In the genomic region with DNA sequence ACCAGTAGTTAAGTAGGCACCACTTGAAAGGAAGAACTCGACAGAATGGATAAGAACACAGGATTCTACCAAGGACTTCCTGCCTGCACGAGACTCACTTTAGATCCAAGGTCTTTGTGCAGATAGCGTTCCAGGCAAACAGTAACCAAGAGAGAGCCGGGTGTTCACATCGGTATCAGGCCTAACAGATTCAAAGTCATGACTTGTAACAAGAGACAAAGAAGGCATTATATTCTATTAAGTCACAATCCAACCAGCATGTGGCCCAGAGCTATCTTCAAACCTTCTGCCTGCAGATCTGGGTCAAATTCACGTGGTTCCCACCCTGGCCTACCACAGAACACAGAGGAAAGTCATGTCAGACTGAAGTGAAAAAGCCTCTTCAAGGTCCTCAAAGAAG, we compare ENCODE assay signal across 25 mouse cellular contexts. TPM values are rescaled to one million over a fixed set of nuclear protein-coding genes. Genes with fewer than 3 reads are reported as not detected.
"Had no signal": no experiment of that assay in that cellular context is flagged by ENCODE, and none has a peak within 500 bp of the region (broad histone marks: within the 10 kb centered on the region; RNA-seq: fewer than 3 reads in every experiment).

No protein-coding gene starts in this region.

- H3K9ac ChIP-seq: heart, embryonic 12.5 days; hindbrain, embryonic 12.5 days; hindbrain, embryonic 14.5 days; limb, embryonic 12.5 days; liver, embryonic 13.5 days; liver, embryonic 15.5 days had no signal

- ATAC-seq: hindbrain, embryonic 16.5 days had no signal

- H3K4me3 ChIP-seq: gastrocnemius, adult 2 months; heart, embryonic 10.5 days; heart, embryonic 12.5 days; hindbrain, embryonic 10.5 days; hindbrain, embryonic 12.5 days; layer of hippocampus, adult 2 months; limb, embryonic 10.5 days; limb, embryonic 12.5 days; liver, embryonic 13.5 days; liver, embryonic 15.5 days had no signal

- H3K9me3 ChIP-seq: heart, embryonic 10.5 days; heart, embryonic 12.5 days; hindbrain, embryonic 10.5 days; hindbrain, embryonic 12.5 days; limb, embryonic 10.5 days; limb, embryonic 12.5 days; liver, embryonic 13.5 days; liver, embryonic 15.5 days had no signal

- H3K4me2 ChIP-seq: heart, embryonic 12.5 days; hindbrain, embryonic 12.5 days; hindbrain, embryonic 14.5 days; limb, embryonic 12.5 days; liver, embryonic 11.5 days; liver, embryonic 13.5 days; liver, embryonic 15.5 days had no signal

- H3K36me3 ChIP-seq: heart, embryonic 10.5 days; heart, embryonic 12.5 days; hindbrain, embryonic 10.5 days; hindbrain, embryonic 12.5 days; limb, embryonic 10.5 days; limb, embryonic 12.5 days; liver, embryonic 13.5 days; liver, embryonic 15.5 days had no signal

- DNase-seq: gastrocnemius, adult 2 months; gastrocnemius, postnatal 10 days; gastrocnemius, postnatal 25 days; heart, adult 18-20 months; heart, postnatal 10 days; heart, postnatal 4 days; kidney, adult 18-20 months; kidney, adult 8-10 months; kidney, postnatal 10 days; kidney, postnatal 25 days; kidney, postnatal 4 days; layer of hippocampus, postnatal 36 days; liver; liver, embryonic 13.5 days had no signal

- H3K27ac ChIP-seq: gastrocnemius, adult 2 months; heart, embryonic 10.5 days; hindbrain, embryonic 12.5 days; hindbrain, embryonic 14.5 days; layer of hippocampus, adult 2 months; limb, embryonic 10.5 days; limb, embryonic 12.5 days; liver, embryonic 13.5 days; liver, embryonic 15.5 days had no signal

RNA-seq across cellular contexts. Expression of a gene that starts 30.6 kb away (rescaled TPM):
- total RNA-seq: heart, adult 18-20 months had no signal
